Mouse (Mus musculus) forebrain, postnatal 0 days (tissue): ENCODE results near the gene Foxa2. TPM values are rescaled to one million over a fixed set of nuclear protein-coding genes. Genes with fewer than 3 reads are reported as not detected.

Source experiments
- ATAC-seq: fragments of 200-750 bp; cut with Nextera tagmentation; 2 replicates; pipeline ENCODE4 v1.8.0; 2017; ENCODE audit warnings: mild to moderate bottlenecking, moderate library complexity
- DNase-seq: peaks from one replicate; pipeline ENCODE4 v3.0.0-alpha.2; 2015
- H3K27ac ChIP-seq: fragments of 300-500 bp; sonication (generic); 2 replicates; pipeline ENCODE4 v1.5.1; 2014; ENCODE audit warnings: low read depth, mild to moderate bottlenecking, antibody characterized with exemption, low read length, moderate library complexity, mixed read lengths
- H3K27me3 ChIP-seq: fragments of 300-500 bp; sonication (generic); 2 replicates; pipeline ENCODE4 v1.6.1; 2014; ENCODE audit warnings: mild to moderate bottlenecking, low read length, mixed read lengths; ENCODE audit not compliant: insufficient read depth
- H3K36me3 ChIP-seq: fragments of 300-500 bp; sonication (generic); 2 replicates; pipeline ENCODE4 v1.6.1; 2014; ENCODE audit warnings: mild to moderate bottlenecking, moderate library complexity; ENCODE audit not compliant: insufficient read depth
- H3K4me1 ChIP-seq: fragments of 300-500 bp; sonication (generic); 2 replicates; pipeline ENCODE4 v1.6.1; 2014; ENCODE audit warnings: antibody characterized with exemption; ENCODE audit not compliant: insufficient read depth
- H3K4me2 ChIP-seq: fragments of 300-500 bp; sonication (generic); 2 replicates; pipeline ENCODE4 v1.6.1; 2014; ENCODE audit warnings: low read depth, mild to moderate bottlenecking, moderate library complexity
- H3K4me3 ChIP-seq: fragments of 300-500 bp; sonication (generic); 2 replicates; pipeline ENCODE4 v1.5.1; 2014; ENCODE audit warnings: low read depth, low read length, mixed read lengths
- H3K9ac ChIP-seq: fragments of 300-500 bp; sonication (generic); 2 replicates; pipeline ENCODE4 v1.6.1; 2014; ENCODE audit warnings: mild to moderate bottlenecking
- H3K9me3 ChIP-seq: fragments of 300-500 bp; sonication (generic); 2 replicates; pipeline ENCODE4 v1.6.1; 2016; ENCODE audit warnings: low read length
- CTCF ChIP-seq: sonication (generic); IDR thresholded peaks from 2 replicates; pipeline ENCODE4 v1.5.1; 2016; ENCODE audit warnings: antibody characterized with exemption, control low read depth, low read depth
- WGBS: fragments of 180-500 bp; shearing (Covaris S2); extraction: QIAGEN DNeasy Blood & Tissue Kit; methylation state at CpG from one replicate; pipeline ENCODE4 v1.1.7; 2014; 5-methylcytosine and 5-hydroxymethylcytosine counted together
- microRNA-seq, 2 experiments: library from miRNA; unstranded; fragments of <30 nt; microRNA quantifications; one replicate each; pipeline ENCODE4; 2016
- polyA plus RNA-seq: library from polyadenylated mRNA; unstranded; fragments of >200 nt; fragmentation: Nextera tagmentation; extraction: Ambion mirVana; gene quantifications from 2 replicates; pipeline ENCODE4 v1.2.1, GENCODE M21; 2015
- total RNA-seq: library from RNA; depleted of rRNA; stranded (reverse); fragments of >200 nt; gene quantifications from 2 replicates; pipeline ENCODE4 v1.2.3, GENCODE M21; 2014

Gene Foxa2
- total and polyA plus RNA-seq, 2 experiments from 2014 or later, result 0.30 to 0.48 TPM

DNA sequence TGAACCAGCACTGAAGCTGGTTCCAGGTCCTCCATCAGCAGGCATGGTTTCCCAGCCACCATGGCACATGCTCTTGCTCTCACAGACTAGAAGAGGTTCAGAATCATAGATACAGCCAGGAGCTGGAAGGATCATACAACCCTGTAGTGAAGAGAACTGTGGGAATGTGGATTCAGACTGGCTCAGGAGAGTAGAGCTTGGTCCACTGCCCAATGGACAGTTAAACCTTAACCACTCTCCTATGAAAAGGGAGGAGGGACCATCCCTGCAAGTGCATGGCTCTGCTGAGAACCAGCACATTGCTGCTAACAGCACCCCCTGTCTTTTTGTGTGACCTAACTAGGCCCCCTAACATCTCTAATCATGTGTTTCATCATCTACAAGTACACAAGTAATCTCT is 50.0 kb downstream of the Foxa2 start:
- ATAC-seq (no peak), DNase-seq (no peak)
- Histone ChIP-seq H3K9me3 (no peaks in the 10 kb centered on the region), H3K27me3 (no peaks in the 10 kb centered on the region), H3K4me3 (no peak overlapping the region), H3K4me1 (no peaks in the 10 kb centered on the region), H3K36me3 (no peaks in the 10 kb centered on the region), H3K27ac (no peak overlapping the region), H3K4me2 (no peak overlapping the region), H3K9ac (no peak overlapping the region)
- TF ChIP-seq CTCF, result no peak

DNA sequence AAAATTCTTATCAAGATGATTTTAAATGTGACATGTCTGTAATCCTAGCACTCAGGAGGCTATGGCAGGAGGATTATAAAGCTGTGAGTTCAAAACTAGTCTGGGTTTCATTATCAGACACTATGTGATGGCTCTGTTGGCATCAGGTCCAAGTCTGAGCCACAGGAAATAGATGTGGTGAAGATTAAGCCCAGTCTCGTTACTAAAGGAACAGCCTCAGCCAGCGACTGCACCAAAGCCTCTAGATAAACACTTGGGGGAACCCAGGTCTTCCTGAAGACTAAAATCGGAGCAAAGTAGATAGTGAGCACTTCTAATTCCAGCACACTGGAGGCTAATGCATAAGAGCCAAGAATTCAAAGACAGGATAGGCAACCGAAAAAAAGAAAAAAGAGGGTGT is 52.9 kb downstream of the Foxa2 start:
- Histone ChIP-seq H3K4me1 (no peaks in the 10 kb centered on the region), H3K4me2 (no peak overlapping the region), H3K27ac (no peak overlapping the region), H3K27me3 (no peaks in the 10 kb centered on the region), H3K9me3 (no peaks in the 10 kb centered on the region), H3K36me3 (no peaks in the 10 kb centered on the region), H3K4me3 (no peak overlapping the region), H3K9ac (no peak overlapping the region)
- WGBS, result 77% methylated on average over 4 of the region's 4 CpGs
- ATAC-seq, result no peak
- DNase-seq, result no peak
- TF ChIP-seq CTCF, result no peak

DNA sequence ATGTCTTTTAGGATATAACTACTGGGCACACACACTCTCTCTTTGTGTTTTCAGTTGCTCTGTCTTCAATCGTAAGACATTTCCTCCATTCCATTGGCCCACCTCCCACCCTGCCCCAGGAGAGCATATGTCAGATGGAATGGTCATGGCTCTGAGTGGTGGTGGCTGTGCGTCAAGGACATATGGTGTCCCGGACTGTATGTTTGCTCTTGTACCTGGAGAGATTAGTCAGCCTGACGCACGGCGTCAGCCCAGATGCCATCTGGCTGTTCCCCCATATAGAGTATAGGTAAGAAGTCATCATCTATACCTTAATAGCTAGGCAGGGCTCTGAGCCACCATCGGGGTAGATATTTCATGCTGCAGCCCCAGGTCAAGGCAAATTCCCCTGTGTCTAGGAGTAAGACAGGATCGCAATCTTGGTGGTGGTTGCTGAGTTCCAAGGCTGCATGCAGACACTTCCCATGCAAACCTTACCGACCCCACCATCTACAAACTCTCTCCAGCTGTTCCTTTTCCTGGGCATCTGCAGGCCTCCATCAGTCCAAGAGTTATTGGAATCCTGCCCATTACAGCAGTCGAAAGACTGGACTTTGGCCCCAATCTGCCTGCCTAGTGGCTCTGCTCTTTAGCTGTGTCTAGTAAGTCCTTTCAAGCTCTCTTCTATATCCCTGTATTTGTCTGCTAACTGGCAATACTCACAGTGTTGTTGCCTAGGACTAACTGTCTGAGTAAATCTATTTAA is 53.7 kb downstream of the Foxa2 start:
- Histone ChIP-seq H3K27ac (no peak overlapping the region), H3K4me3 (no peak overlapping the region), H3K4me1 (no peaks in the 10 kb centered on the region), H3K4me2 (no peak overlapping the region), H3K9me3 (no peaks in the 10 kb centered on the region), H3K27me3 (no peaks in the 10 kb centered on the region), H3K9ac (no peak overlapping the region), H3K36me3 (no peaks in the 10 kb centered on the region)
- ATAC-seq, result no peak
- no peak for TF ChIP-seq CTCF
- no peak for DNase-seq
- WGBS, result 90% methylated on average over 10 of the region's 10 CpGs

Small RNA genes lying within 50 kb of the gene (microRNA-seq; reads per million reads assigned to microRNA genes)
- gene Gm27420, result 0 reads per million in 2 experiments
